Mouse (Mus musculus) naive thymus-derived CD4-positive, alpha-beta T cell, adult 5 months (primary cell): ENCODE measurements around the gene Gm28171. TPM values are rescaled to one million over a fixed set of nuclear protein-coding genes. Genes with fewer than 3 reads are reported as not detected.

Experiments
- polyA plus RNA-seq: library from polyadenylated mRNA; unstranded; fragments of 100-300 nt; shearing (Covaris generic); gene quantifications from one replicate; pipeline ENCODE4 v1.2.1, GENCODE M21; 2017

Gm28171 gene
- not detected for polyA plus RNA-seq

DNA sequence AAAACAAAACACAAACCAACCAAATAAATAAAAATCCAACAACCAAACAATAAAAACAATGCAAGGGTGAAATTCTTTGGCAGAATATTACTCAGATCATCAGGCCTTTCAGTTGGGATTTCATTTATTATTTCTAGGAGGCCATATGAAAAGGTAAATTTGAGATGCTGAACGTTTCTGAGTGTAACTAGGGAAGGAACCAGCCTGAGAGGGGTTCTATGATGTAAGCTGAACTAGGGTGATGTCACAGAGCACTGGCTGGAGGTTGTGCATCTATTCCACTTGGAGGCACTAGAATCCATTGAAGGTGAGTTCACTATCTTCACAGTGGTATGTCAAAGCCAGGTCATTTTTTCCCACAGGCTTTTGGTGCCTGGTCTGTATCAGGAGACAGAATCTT, at the start of gene Gm28171:
Gene Gm28171 (plus strand): TSS at position 301 of the 400 bp plus-strand sequence.

Other genes starting within 250 kb of the Gm28171 start
- not detected for gene Gm21854, start 136.4 kb upstream of the Gm28171 start, polyA plus RNA-seq
- not detected for gene Gm20914, start 67.4 kb upstream of the Gm28171 start, polyA plus RNA-seq
- gene Gm21778, start 149.1 kb downstream of the Gm28171 start, polyA plus RNA-seq: not detected